In genomic region chr19:40630606-40631005, GRCm38 (mm10) we compare ENCODE assay signal across 15 mouse cellular contexts. TPM values are rescaled to one million over a fixed set of nuclear protein-coding genes. Genes with fewer than 3 reads are reported as not detected.
DNase-seq lines count a peak whose midpoint lies in the region; ATAC-seq and TF ChIP-seq lines count a peak whose summit lies in the region.
"Had no signal": no experiment of that assay in that cellular context is flagged by ENCODE, and none has a peak within 500 bp of the region (broad histone marks: within the 10 kb centered on the region; RNA-seq: fewer than 3 reads in every experiment).

No protein-coding gene starts in this region.

- no peaks in the 10 kb centered on the region for H3K4me1 ChIP-seq in kidney, embryonic 15.5 days
- H3K4me1 ChIP-seq in kidney, embryonic 14.5 days (ENCODE audit: control insufficient read depth, insufficient read depth, low read length): no peaks in the 10 kb centered on the region
- H3K4me1 ChIP-seq in lung, postnatal 0 days (ENCODE audit: insufficient read depth, low read depth, low read length): no peaks in the 10 kb centered on the region; the same call in 1 of the 2 replicates
- no peaks in the 10 kb centered on the region for H3K4me1 ChIP-seq in heart, embryonic 16.5 days (ENCODE audit: control insufficient read depth, insufficient read depth, low read length)
- H3K4me1 ChIP-seq: embryonic facial prominence, embryonic 15.5 days; forebrain, embryonic 15.5 days; limb, embryonic 10.5 days had no signal

- no peak for TF ChIP-seq EP300 in lung, postnatal 0 days (IDR thresholded peaks at IDR 0.05)

- H3K9ac ChIP-seq in kidney, embryonic 15.5 days: no peak overlapping the region
- no peak overlapping the region for H3K9ac ChIP-seq in kidney, embryonic 14.5 days (ENCODE audit: low read depth, low read length)
- H3K9ac ChIP-seq in lung, postnatal 0 days (replicated peaks; ENCODE audit: low read depth): no peak overlapping the region
- H3K9ac ChIP-seq in heart, embryonic 16.5 days (ENCODE audit: low read length): no peak overlapping the region
- H3K9ac ChIP-seq: embryonic facial prominence, embryonic 15.5 days; forebrain, embryonic 15.5 days had no signal

- DNase-seq in lung, postnatal 0 days (ENCODE audit: low spot score): peak; percentile 9
- no peak for DNase-seq in lung, postnatal 14 days
- DNase-seq in cerebellum, postnatal 36 days: no peak
- DNase-seq in spleen, postnatal 14 days (ENCODE audit: low spot score in 2 of 2): no peak
- DNase-seq: cerebellum, postnatal 10 days had no signal

- H3K9me3 ChIP-seq in kidney, embryonic 15.5 days (replicated peaks): no peaks in the 10 kb centered on the region
- H3K9me3 ChIP-seq in kidney, embryonic 14.5 days (ENCODE audit: control insufficient read depth, low read length): 0 out of 2 replicates have a peak, but pooled peaks cover 2% of the 10 kb centered on the region
- no peaks in the 10 kb centered on the region for H3K9me3 ChIP-seq in lung, postnatal 0 days (ENCODE audit: low read length)
- H3K9me3 ChIP-seq in heart, embryonic 16.5 days (replicated peaks; ENCODE audit: control insufficient read depth, low read length): no peaks in the 10 kb centered on the region
- H3K9me3 ChIP-seq: embryonic facial prominence, embryonic 15.5 days; forebrain, embryonic 15.5 days; limb, embryonic 10.5 days had no signal

- no peaks in the 10 kb centered on the region for H3K36me3 ChIP-seq in kidney, embryonic 15.5 days
- no peaks in the 10 kb centered on the region for H3K36me3 ChIP-seq in kidney, embryonic 14.5 days (ENCODE audit: control insufficient read depth, insufficient read depth, low read length)
- H3K36me3 ChIP-seq in lung, postnatal 0 days (ENCODE audit: insufficient read depth, low read length): no peaks in the 10 kb centered on the region
- H3K36me3 ChIP-seq in heart, embryonic 16.5 days (ENCODE audit: control insufficient read depth, insufficient read depth): no peaks in the 10 kb centered on the region
- H3K36me3 ChIP-seq: embryonic facial prominence, embryonic 15.5 days; forebrain, embryonic 15.5 days; limb, embryonic 10.5 days had no signal

- no peak for ATAC-seq in kidney, embryonic 15.5 days (replicated peaks; ENCODE audit: low FRiP score)
- ATAC-seq in kidney, embryonic 14.5 days (ENCODE audit: low FRiP score, low TSS enrichment): no peak
- ATAC-seq in lung, postnatal 0 days: no peak
- ATAC-seq in heart, embryonic 16.5 days (replicated peaks; ENCODE audit: extremely low read depth, insufficient read depth, low FRiP score): no peak
- peak; percentile 67 for ATAC-seq in megakaryocyte progenitor cell, adult 5-6 weeks (replicated peaks; ENCODE audit: poor library complexity)
- ATAC-seq: forebrain, embryonic 15.5 days; intestine, embryonic 16.5 days had no signal

- no peak overlapping the region for H3K4me3 ChIP-seq in kidney, embryonic 15.5 days (replicated peaks)
- H3K4me3 ChIP-seq in kidney, embryonic 14.5 days (ENCODE audit: low read length): no peak overlapping the region
- no peak overlapping the region for H3K4me3 ChIP-seq in lung, postnatal 0 days (ENCODE audit: low read depth, low read length)
- H3K4me3 ChIP-seq in heart, embryonic 16.5 days (ENCODE audit: low read length): no peak overlapping the region
- H3K4me3 ChIP-seq: embryonic facial prominence, embryonic 15.5 days; forebrain, embryonic 15.5 days; limb, embryonic 10.5 days; megakaryocyte, embryonic 14.5 days; myocyte had no signal

- no peak overlapping the region for H3K4me2 ChIP-seq in kidney, embryonic 15.5 days
- no peak overlapping the region for H3K4me2 ChIP-seq in kidney, embryonic 14.5 days (replicated peaks; ENCODE audit: low read depth, low read length)
- H3K4me2 ChIP-seq in lung, postnatal 0 days (replicated peaks; ENCODE audit: low read depth, low read length): no peak overlapping the region
- H3K4me2 ChIP-seq in heart, embryonic 16.5 days (ENCODE audit: low read depth, low read length): no peak overlapping the region
- H3K4me2 ChIP-seq: embryonic facial prominence, embryonic 15.5 days; forebrain, embryonic 15.5 days had no signal

- 69% methylated on average over 7 of the region's 7 CpGs for WGBS in kidney, embryonic 15.5 days
- WGBS in kidney, embryonic 14.5 days: 79% methylated on average over 7 of the region's 7 CpGs
- WGBS in lung, postnatal 0 days: 48% methylated on average over 7 of the region's 7 CpGs
- 46% methylated on average over 7 of the region's 7 CpGs for WGBS in heart, embryonic 16.5 days

- 0 out of 2 replicates have a peak overlapping the region, but pooled peaks have one; percentile 45 for H3K27ac ChIP-seq in kidney, embryonic 15.5 days
- H3K27ac ChIP-seq in kidney, embryonic 14.5 days (ENCODE audit: low read depth, low read length): no peak overlapping the region
- no peak overlapping the region for H3K27ac ChIP-seq in lung, postnatal 0 days (ENCODE audit: low read length)
- H3K27ac ChIP-seq in heart, embryonic 16.5 days (ENCODE audit: low read length): peak overlapping the region; percentile 9; the same call in 1 of the 2 replicates
- H3K27ac ChIP-seq: embryonic facial prominence, embryonic 15.5 days; forebrain, embryonic 15.5 days; limb, embryonic 10.5 days had no signal

- TF ChIP-seq CTCF in lung, postnatal 0 days (IDR thresholded peaks at IDR 0.05): no peak

- H3K27me3 ChIP-seq in kidney, embryonic 15.5 days: no peaks in the 10 kb centered on the region
- no peaks in the 10 kb centered on the region for H3K27me3 ChIP-seq in kidney, embryonic 14.5 days (ENCODE audit: control insufficient read depth, insufficient read depth, low read length)
- no peaks in the 10 kb centered on the region for H3K27me3 ChIP-seq in lung, postnatal 0 days (replicated peaks; ENCODE audit: insufficient read depth, low read length)
- H3K27me3 ChIP-seq in heart, embryonic 16.5 days (ENCODE audit: control insufficient read depth, insufficient read depth, low read length): no peaks in the 10 kb centered on the region
- H3K27me3 ChIP-seq: embryonic facial prominence, embryonic 15.5 days; forebrain, embryonic 15.5 days; megakaryocyte, embryonic 14.5 days had no signal

RNA-seq across cellular contexts. Expression of gene Entpd1, which starts 18.4 kb away (rescaled TPM):
- 5.3 and 6.5 TPM in 2 replicates for polyA plus RNA-seq in kidney, embryonic 15.5 days (2015; fragmentation: Nextera tagmentation; extraction: Ambion mirVana)
- polyA plus RNA-seq in kidney, embryonic 14.5 days (2014; fragmentation: Nextera tagmentation; extraction: Ambion mirVana): 3.0 and 5.4 TPM in 2 replicates
- polyA plus RNA-seq in lung, postnatal 0 days (2015; fragmentation: Nextera tagmentation; extraction: Ambion mirVana): 27.9 and 32.2 TPM in 2 replicates
- 10.4 and 11.7 TPM in 2 replicates for polyA plus RNA-seq in heart, embryonic 16.5 days (2015; fragmentation: Nextera tagmentation; extraction: Ambion mirVana)
- 6.4 and 7.9 TPM in 2 replicates for total RNA-seq in megakaryocyte progenitor cell, adult 5-6 weeks (2015)
- 7.5 and 19.3 TPM in 2 replicates for total RNA-seq in megakaryocyte progenitor cell, adult 5-6 weeks (2017)

RNA-seq across cellular contexts. Expression of gene Tctn3, which starts 18.6 kb away (rescaled TPM):
- polyA plus RNA-seq in kidney, embryonic 15.5 days (2015; fragmentation: Nextera tagmentation; extraction: Ambion mirVana): 11.4 and 12.3 TPM in 2 replicates
- polyA plus RNA-seq in kidney, embryonic 14.5 days (2014; fragmentation: Nextera tagmentation; extraction: Ambion mirVana): 6.9 and 10.0 TPM in 2 replicates
- polyA plus RNA-seq in lung, postnatal 0 days (2015; fragmentation: Nextera tagmentation; extraction: Ambion mirVana): 7.2 and 7.8 TPM in 2 replicates
- polyA plus RNA-seq in heart, embryonic 16.5 days (2015; fragmentation: Nextera tagmentation; extraction: Ambion mirVana): 8.9 and 11.1 TPM in 2 replicates
- total RNA-seq in megakaryocyte progenitor cell, adult 5-6 weeks (2015): 4.7 and 7.5 TPM in 2 replicates
- 5.3 and 6.6 TPM in 2 replicates for total RNA-seq in megakaryocyte progenitor cell, adult 5-6 weeks (2017)

RNA-seq across cellular contexts. Expression of gene Aldh18a1, which starts 42.3 kb away (rescaled TPM):
- 53.0 and 58.3 TPM in 2 replicates for polyA plus RNA-seq in kidney, embryonic 15.5 days (2015; fragmentation: Nextera tagmentation; extraction: Ambion mirVana)
- polyA plus RNA-seq in kidney, embryonic 14.5 days (2014; fragmentation: Nextera tagmentation; extraction: Ambion mirVana): 29.3 and 51.6 TPM in 2 replicates
- 11.1 and 13.6 TPM in 2 replicates for polyA plus RNA-seq in lung, postnatal 0 days (2015; fragmentation: Nextera tagmentation; extraction: Ambion mirVana)
- polyA plus RNA-seq in heart, embryonic 16.5 days (2015; fragmentation: Nextera tagmentation; extraction: Ambion mirVana): 51.9 and 58.3 TPM in 2 replicates
- total RNA-seq in megakaryocyte progenitor cell, adult 5-6 weeks (2015): 35.5 and 39.4 TPM in 2 replicates
- total RNA-seq in megakaryocyte progenitor cell, adult 5-6 weeks (2017): 34.3 and 44.5 TPM in 2 replicates

Comparison
In these comparisons a context has a peak if more than half of its experiments do, and no peak if none do; other contexts are left out.
1. H3K27ac ChIP-seq: peak in kidney, embryonic 15.5 days (single experiment) and heart, embryonic 16.5 days (single experiment); none in kidney, embryonic 14.5 days (single experiment) and lung, postnatal 0 days (single experiment).